Mouse (Mus musculus) ZHBTc4 (cell line): ENCODE measurements around the gene Agpat2.

Source experiments
- DNase-seq: peaks from one replicate; pipeline ENCODE4 v3.0.0-alpha.2; 2011; ENCODE audit warnings: low read depth, low spot score

Gene Agpat2

DNA sequence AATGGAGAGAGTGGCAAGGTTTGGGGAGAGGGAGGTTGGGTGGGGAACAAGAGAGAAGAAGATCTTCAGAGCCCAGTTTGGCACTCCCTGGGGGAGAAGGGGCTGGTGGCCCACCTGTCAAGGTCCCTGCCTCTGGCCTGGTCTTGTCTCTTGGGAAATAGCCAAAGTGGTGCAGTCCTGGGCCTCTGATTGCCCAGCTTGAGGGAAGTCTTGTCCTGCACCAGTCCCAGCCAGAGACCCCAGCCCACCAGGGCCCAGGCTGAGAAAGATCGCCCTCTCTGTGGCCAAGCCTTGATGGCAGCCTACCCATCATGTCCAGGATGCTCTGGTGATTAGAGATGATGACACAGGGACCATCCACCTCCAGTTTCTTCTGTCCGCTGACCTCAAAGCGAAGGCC, 7.3 kb downstream of the Agpat2 start:
- DNase-seq, result no peak

DNA sequence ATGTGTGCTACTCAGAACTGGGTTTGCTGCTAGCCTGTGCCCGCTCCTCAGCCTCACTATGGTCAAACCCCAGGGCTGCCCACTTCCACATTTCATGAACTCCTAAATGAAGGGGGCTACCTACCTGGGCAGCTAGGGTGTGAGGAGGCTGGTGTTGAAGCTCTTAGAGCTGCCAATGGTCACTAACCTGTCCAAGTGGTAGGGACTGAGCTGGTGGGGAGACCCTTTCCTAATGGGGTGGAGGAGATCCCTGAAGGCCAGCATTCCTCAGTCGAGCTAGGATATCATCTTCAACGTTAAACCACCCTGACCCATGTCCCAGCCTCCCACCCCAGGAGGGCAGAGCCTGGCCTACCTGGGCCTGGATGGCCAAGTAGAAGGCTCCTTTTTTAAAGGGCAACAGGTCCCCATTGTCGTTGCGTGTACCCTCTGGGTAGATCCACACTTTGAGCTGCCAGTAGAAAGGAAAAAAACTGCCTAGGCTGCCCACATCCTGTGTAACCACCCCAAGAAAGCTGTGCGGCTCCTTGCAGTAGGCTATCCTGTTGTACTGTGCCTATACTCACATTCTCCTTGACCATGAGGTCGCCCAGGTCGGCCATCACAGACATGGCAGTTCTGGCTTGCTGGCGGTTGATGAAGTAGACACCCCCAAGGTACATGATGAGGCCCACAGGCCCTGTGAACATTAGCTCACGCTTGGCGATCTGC, 8.3 kb downstream of the Agpat2 start:
- DNase-seq, result no peak

DNA sequence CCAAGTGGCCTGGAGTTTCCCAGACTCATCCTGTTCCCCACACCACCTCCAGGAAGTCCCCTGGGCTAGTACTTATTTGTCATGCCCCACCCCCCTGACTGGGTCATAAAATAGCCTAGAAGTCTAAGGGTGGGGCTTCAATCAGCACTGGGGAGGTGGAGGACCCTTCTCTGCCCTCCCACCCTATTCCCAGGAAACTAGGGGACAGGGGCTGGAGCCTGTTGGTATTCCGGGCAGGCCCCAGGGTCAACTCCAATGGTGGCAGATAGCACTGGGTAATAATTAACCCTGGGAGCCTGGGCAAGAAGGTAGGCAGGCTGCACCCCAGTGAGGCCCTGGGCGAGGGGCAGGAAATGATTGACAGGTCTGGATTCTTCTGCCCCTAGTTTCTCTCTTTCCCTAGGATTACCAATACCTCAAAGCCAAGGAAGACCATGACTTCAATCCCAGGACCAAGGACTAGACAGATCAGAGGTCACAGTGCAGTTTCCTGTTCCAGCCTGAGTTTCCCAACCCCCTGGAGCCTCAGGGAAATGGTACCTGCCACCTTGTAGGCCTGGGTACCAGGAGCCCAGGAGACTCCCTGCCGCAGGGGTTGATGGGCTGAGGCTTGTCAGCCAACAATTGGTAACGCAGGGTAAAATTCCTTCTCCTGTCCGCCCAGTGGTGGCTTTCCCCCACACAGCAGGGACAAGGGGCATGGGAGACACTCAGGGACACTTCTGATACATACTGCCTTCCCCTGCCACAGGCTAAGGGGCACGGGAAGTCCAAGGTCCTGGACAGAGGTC, 9.1 kb downstream of the Agpat2 start:
- no peak for DNase-seq

DNA sequence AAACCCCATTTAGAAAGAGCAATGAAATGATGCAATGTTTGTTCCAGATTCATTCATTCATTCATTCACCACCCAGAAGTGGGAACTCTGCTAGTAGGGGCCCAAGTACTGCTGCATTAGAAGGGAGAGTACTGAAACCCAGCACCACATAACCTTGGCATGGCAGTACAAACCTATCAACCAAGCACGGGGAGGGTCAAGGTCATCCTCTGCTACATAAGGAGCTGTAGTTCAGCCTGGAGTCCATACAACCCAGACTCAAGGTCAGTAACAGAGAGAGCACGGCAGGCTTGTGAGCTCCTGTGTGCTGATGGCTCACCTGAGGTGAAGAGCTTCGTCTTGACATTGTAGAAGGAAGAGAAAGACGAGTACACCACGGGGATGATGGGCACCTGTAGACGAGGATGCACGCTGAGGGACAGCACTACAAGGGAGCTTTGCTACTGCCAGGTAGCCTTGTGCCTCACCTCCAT, 9.7 kb downstream of the Agpat2 start:
- DNase-seq, result peak; percentile 60

DNA sequence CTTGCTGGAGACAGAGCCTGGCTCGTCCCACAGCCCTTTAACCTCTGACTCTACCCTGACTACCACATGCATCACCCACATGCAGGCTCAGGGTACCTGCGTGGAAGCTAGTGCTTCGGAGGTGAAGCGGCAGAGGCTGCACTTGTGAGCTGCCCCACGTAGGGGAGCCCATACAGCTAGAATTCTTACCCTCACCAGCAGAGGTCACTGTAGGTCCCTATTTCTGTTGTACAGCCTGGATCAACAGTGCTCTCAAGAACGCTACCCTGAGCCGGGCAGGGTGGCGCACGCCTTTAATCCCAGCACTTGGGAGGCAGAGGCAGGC, 10.2 kb downstream of the Agpat2 start:
- peak; percentile 93 for DNase-seq

DNA sequence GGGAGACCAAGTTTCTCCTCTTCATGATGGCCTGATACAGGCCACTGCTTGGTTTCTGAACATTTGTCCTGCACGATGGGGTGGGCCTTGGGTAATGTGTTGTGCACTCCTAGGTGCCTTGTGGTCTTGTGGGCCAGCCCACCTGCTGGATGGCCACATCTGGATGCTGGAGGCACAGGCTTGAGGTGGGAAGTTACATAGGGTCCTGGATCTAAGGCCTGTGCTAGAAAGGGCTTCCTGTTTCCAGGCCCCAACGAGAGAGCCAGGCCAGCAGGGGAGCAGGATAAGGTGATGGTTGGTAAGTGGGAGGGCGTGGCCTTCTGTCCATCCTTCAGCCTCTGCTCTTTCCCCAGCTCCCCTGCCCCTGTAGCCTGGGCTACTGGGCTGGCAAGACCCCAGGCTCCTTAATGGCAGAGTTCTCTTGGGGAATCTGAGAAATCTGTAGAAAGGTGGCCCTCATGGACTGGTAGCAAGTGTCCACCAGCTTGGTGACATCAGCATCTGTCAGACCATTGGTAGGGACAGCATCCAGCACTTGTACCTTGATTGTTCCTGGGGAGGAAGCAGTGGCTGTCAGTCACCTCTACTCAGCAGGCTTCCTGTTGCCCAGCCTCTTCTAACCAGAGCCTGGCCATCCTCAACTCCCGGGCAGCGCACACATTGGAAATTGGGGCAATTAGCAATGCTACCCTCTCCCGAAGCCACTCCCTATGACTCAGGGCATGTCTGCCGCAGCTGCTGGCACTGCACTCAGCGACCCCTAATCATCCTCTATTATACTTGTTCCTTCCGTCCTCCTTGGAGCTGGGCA, 10.8 kb downstream of the Agpat2 start:
- no peak for DNase-seq

DNA sequence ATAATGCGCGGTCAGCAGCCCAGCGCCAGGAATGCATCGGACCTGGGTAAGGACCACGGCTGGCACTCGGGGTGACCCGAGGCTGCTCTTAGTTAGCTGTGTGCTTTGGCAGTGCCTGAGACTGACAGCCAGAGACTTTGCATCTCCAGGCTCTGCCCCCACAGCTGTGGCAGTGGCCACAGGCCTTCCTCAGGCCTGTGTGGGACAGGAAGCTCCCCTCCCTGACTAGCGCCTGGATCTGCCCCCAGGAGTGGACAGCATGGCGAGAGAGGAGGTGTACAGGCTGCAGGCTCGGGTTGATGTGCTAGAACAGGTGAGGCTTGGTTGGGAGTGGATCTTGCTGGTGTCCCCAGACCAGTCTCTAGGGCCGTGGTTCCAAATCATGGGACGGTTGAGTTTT, 12.8 kb downstream of the Agpat2 start:
- no peak for DNase-seq

DNA sequence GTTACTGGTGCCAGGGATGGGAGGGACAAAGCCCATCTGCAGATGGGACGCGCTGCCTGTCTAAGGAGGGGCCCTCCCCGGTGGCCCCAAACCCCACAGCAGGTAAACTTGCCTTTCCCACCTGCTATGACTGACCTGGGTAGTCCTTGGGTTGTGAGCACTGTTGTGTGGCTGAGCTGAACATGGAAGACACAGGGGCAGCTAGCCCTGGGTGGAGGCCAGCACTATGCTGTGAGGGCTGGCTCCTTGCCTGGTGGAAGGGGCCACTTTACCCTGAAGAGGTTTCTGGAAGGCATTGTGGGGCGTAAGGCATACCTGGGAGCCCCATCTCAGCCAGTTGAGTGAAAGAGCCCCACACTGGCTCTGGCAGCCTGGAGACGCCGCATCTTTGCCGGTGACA, 13.3 kb downstream of the Agpat2 start:
- no peak for DNase-seq

DNA sequence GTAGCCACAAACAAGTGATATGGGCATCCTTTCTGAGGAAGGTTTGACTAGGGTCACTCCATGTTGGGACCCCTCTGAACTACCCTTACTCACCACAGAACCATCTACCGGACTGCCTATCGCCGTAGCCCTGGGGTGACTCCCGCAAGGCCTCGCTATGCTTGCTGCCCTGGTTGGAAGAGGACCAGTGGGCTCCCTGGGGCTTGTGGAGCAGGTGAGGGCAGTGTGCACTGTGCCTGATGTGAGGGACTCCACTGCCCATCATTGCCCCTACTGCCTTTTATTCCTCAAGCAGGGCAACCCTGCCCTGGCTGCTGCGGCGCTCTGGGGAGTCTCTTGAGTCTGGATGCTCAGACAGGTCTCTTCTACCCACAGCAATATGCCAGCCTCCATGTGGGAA, 13.9 kb downstream of the Agpat2 start:
- DNase-seq, result no peak

DNA sequence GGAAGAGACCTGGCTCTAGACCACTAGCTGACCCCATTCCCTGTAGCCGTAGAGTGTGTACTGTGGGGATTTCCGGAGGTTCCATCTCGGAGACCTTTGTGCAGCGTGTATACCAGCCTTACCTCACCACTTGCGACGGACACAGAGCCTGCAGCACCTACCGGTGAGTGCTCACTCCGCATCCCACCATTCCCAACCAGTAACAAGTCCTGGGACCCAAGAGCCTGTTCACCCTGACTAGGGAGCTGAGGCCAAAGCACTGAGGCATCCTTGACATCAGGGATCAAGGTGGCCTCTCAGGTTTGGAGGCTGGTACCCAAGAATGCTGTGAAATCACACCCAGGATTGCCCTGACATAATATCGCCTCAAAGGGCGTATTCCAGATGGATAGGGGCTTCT, 14.9 kb downstream of the Agpat2 start:
- DNase-seq, result no peak

DNA sequence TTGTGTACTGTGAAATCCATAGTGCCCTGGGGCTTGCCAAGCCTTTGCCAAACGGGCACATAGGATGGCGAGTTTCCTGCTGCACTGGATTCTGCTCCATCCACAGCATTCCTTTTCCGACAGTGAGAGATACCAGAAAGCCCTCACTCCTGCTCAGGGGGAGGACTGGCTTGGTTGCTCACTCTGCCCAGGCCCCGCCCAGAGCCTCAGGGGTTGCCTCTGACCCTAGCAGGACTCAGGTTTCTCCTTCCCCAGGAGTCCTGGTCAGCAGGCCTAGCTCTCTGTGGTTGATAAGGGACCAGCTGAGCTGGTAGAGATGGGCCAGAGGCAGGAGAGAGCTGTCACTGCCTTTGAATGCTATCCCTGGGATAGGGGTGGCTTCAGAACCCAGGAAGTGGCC, 15.6 kb downstream of the Agpat2 start:
- DNase-seq, result no peak

DNA sequence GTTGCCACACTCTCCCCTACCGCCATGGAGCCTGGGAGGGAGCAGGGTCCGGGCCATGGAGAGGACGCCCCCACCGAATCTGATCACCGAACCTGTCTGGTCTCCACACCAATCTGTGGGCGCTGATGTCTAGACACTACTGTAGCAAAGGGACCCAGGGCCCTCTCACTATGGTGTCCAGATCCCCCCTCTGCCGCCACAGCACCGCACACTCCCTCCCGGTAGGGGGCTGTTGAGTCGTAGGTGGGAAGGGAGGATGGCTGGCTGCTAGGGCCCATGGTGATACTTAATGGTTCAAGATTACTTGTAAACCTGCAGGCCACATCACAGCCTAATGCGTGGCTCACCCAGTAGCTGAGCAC, 17.2 kb downstream of the Agpat2 start:
- peak; percentile 80 for DNase-seq

DNA sequence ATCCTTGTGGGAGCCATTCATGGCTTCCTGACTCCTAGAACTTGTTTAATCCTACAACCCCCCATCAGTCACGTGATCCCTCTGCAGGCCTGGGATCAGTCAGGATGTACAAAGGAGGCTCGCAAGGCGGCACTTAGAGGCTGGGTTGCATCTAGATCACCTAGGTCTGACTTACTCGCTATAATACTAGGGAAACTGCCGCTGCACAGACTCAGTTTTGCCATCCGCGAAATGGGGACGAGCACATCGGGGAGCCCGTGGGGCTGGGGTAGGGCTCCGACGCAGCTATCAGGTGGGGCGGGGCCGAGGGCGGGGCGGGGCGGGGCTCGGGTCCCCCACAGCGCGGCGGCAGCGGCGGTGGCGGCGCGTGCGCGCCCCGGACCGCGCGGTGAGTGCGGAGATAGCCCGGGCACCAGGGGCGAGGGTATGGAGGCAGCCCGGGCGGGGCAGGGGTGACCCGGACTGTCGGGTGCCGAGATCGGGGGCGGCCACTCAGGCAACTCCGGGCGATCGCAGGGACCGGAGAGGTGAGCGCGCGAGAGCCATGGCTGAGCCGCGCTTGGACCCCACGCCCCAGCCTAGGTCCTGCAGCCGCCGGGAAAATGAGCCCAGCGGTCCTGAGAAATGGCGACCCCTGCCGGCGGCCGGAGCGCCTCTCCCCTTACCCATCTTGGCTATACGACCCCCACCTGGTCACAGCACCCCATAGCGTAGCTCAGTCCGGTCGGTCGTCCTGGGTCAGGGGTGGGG, 17.7 kb downstream of the Agpat2 start, which contains the start of gene Gm20532:
Gene Gm20532 (plus strand): TSS at position 346 of the 750 bp plus-strand sequence.
- DNase-seq, result peak; percentile 91

DNA sequence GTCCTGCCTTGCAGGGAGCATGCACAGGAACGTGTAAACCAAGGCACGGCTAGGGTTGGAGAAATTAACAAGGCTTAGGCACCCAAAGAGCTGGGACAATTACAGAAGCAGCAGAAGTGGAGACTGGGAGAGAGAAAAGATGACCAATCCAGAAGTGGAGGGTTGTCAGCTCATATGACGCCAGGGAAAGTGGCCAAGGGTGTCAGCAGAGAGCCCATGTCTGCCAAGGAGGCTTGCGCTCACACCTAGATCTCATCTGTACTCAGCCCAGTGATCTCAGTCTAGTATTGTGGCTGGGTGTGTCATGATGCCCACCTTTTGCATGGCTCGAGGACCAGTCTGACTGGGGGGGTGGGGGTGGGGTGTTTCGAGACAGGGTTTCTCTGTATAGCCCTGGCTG, 18.5 kb downstream of the Agpat2 start:
- no peak for DNase-seq

DNA sequence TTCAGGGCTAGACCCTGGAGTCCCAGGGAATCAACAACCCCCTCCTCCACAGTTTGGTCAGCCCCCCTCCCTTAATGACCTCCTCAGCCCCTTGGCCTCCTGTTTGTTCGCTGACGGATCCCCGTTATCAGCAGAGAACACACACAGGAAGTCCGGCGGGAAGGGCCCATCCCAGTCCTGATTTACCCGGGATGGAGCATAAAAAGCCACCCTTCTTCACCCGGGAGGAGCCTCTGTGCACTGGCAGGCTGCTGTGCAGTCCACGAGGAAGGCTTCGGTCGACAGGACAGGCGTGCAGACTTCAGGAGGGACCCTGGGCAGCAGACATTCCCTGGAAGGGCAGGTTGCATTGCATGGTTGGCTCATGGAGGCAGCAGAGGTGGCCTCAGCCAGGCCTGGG, 20.6 kb downstream of the Agpat2 start:
- DNase-seq, result no peak

DNA sequence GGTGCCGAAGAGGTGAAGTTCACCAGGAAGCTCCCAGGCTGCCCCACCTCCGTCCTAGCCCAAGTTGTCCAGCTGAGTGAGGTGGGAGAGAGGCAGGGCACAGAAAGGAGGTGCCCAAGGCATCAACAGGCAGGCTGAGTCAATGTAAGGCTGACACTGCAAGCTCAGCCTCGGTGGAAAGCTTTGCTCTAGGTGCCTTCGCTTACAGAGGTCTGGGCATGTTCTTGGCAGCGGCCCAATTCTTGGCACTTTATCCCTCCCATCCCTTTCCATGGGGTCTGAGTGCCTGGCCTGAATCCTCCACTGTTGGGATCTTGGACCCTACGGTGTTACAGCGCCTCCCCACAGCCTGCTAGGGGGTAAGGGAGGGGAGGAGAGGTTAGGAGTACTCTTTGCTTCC, 21.5 kb downstream of the Agpat2 start:
- DNase-seq, result no peak

DNA sequence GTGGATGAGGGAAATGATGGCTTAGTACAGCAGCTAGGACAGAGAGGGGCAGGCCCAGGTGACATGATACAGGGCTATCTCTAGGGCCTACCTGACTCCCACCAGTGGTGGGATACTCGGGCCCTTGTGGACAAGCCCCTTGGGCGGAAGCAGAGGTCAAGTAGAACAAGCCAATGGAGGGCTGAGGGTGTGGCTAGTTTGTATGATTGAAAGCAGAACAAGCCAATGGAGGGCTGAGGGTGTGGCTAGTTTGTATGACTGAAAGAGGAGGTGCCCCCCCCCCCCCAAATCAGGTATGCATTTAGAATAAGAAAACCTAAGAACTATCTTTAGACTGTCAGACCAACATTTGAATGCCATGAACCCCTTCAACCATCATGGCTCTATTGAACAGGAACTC, 22.0 kb downstream of the Agpat2 start:
- DNase-seq, result peak; percentile 41

DNA sequence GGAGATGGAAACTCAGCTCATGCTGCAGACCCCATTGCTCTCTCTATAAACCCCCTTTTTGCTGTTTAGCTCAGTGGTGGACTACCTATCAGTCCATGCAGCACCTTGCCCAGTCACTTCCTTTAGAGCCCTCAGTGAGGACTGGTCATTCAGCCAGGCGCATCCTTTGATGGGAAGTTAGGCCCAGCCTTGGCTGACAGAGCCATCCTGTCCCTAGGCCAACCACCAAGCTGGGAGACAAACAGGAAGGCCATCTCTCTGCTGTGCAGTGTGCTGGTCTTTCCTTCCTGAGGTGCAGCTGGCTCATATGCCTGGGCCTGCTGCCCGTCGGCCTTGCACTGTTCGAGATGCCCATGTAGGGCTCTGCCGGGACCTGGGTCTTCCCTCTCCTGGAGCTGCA, 23.5 kb downstream of the Agpat2 start:
- no peak for DNase-seq

DNA sequence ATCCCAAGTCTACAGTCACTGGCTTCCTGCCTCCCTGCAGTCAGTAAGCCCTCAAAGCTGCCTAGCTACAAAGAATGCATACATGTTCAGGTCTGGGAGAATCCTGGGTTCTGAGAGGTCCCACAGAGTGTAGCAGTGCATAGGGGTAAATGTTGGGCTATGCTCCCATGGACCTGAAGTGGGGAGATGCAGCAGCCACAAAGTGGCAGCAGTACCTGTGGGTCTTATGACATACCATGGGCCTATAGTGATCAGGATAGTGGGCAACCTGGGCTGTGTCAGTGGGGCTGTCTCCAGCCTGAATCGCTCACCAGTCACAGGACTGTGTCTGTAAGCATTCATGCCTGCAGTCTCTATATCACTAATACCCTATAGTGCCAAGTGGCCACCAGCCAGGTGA, 24.5 kb downstream of the Agpat2 start, which contains the start of gene Egfl7:
Gene Egfl7 (plus strand): TSS at position 301 of the 400 bp plus-strand sequence.
- no peak for DNase-seq

DNA sequence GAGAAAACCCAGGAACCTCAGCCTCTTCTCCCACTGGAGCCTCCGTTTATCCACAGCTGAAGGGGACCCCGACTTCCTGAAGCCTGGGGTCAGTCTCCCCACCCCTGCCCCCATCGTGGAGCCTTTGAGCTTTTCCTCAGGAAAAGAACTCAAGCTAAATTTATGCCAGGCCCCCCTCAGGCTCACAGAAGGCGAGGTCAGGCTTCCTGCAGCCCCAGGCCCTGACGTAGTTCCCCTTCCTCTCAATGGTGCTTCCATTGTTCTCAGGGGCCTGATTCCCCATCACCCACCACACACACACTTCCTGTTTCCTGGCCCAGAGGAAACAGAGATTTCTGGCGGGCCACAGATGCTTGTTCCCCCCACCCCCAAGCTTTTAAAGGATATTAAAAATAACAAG, 25.8 kb downstream of the Agpat2 start:
- DNase-seq, result no peak

DNA sequence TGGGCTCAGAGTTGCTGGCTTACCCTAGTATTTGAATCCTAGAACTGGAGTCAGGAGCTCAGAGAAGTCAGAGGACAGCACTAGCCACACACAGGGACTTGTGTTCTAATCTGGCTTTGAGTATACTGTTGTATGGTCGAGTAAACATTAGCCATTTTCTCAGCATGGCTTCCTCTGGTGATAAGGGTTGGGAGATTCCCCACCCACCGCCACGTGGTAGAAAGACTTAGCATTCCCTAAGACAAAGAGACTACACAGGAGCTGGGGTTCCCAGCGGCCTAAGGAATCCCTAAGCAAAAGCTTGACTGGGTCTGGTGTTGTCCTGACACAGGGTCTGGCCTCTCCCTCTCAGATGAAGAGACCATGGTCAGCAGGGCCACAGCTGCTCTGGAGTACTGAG, 27.8 kb downstream of the Agpat2 start:
- DNase-seq, result peak; percentile 42

DNA sequence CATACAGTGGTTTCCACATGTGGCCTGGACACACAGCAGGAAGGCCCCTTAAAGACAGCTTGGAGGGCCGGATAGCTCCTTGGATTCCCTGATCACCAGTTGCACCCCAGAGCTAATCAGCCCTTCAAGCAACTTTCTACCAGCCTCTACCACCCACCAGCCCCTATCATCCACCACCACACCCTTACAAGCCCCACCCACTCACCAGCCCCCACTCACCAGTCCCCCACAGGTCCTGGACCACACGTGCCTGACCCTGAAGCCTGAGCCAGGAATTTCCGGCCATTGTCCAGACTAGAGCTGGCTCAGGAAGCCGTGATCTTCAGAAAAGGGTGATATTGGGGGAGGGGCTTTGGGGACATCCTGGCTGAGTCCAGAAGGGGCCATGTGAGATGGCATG, 28.4 kb downstream of the Agpat2 start:
- no peak for DNase-seq
